Mouse (Mus musculus) mouse embryonic stem cell (cell line): ENCODE results near the gene Stam.
"Not testable (repeated sequence)": the region's sequence is repeated elsewhere in the genome, so short reads cannot be mapped to it uniquely, and the experiment has no call there.

Experiments
- in situ Hi-C, 2 experiments: fragments of 300-500 bp; cut with MboI; formaldehyde crosslinking; loops; 1 replicate in 1 of 2; 3 replicates in 1 of 2; pipeline ENCODE4 v1.14.3; 2019 to 2020; ENCODE audit warnings: low sequenced_read_pairs in 2 of 2, low pct_unique_long_range_greater_than_20kb in 1 of 2, mixed read lengths in 1 of 2; ENCODE audit not compliant: unreplicated experiment in 1 of 2

Stam gene

DNA sequence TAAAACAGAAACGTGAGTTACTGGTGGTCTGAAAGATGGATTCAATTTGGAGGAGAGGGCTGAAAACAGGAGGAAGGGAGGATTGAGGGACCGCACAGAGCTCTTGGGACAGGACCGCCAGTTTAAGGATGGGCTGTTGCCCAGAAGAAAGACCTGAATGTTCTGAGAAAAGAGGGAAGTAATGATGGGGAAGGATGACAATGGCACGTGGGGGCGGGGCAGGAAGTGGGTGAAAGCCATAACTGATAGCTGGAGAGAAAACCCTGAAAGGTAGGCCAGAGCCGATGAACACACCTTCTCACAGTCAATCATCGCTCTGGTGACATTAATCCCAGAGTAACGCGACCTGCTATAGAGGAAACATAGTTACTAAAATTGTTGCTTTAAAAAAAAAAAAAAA lies 4.6 kb downstream of the Stam start:
- in situ Hi-C loops: not testable (repeated sequence)

DNA sequence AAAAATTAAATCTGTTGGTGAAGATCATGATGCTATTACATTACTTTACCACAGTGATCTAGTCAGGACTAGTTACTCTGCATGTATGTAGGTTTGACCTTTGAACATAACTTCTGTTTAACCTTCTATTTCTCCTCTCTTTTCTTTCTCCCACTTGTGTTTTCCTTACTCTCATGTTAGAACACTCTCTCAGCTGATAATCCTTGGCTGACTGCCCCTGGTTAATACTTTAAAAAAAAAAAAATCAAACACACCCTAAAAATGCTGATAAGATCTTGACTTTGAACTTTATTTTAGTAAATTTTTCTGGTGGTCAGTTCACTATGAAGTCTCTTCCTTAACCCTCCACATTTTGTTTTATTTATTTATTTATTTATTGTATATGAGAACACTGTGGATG lies 26.6 kb downstream of the Stam start:
- in situ Hi-C loops: no loop called here

DNA sequence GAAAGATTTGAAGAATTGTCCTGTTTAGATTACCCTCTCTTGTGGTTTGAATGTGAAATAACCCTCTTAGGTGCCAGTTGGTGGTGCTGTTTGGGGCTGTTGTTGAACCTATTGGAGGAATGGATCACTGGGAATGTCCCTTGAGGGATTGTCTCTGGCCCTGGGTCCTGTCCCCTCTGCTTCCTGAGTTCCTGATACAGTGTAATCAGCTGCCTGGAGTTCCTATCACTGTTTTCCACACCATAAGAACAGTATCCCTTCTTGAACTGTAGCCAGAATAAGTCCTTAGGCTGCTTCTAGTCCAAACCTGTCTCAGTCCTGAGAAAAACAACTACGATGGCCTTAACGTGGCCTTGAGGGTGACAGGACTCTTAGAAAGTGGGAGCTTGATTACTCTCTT lies 28.7 kb downstream of the Stam start:
- in situ Hi-C loops: no loop called here

DNA sequence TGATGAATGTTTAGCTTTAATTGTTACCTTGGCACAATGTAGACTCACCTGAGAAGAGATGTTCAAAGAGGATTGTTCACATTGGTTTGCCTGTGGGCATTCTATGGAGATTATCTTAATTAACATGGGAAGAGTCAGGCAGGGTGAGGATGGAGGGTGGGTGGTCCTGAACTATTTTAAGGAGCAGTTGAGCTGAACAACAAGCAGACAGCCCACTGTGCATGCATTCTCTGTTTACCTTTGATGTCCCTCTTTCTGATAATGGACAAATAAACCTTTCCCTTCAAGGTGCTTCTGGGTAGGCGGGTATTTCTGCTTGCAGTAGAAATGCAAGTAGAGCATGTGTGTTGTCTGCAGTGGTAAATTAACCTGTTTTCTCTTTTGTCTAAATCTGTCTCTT lies 30.0 kb downstream of the Stam start:
- in situ Hi-C loops: no loop called here

DNA sequence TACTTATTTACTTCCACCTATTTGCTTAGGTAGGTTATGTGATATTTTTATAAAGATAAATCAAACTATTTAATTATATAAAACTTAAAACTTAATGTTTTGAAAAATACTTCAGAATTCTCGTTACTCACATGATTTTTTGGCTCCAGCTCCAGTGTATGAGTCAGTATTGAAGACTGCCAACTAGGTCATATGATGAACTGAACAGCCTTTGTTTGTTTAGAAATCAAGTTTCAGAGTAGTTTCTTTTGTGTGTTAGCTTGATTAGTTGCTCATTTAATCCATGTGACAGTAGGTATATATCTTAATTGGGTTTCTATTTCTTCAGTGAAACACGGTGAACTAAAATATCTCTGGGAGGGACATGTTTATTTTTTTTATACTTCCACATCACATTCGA lies 33.8 kb downstream of the Stam start:
- in situ Hi-C loops: no loop called here

DNA sequence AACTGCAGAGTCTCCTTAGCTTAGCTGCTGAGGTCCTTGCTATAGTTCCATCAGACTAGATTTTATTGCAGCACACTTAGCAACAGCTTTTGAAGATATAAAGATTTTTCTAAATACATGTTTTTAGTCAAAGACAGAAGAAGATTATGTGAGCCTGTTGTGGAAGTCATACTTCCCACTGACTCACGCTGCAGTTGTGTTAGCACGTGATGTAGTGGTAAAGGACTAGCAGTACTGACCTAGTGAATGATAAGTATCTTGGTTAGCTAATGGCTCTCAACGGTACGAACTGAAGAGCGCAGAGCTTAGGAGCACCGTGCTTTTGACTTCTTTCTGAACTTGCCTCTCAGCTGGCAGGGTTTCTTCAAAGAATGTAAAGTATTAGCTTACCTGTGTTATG lies 52.5 kb downstream of the Stam start:
- in situ Hi-C loops: no loop called here

DNA sequence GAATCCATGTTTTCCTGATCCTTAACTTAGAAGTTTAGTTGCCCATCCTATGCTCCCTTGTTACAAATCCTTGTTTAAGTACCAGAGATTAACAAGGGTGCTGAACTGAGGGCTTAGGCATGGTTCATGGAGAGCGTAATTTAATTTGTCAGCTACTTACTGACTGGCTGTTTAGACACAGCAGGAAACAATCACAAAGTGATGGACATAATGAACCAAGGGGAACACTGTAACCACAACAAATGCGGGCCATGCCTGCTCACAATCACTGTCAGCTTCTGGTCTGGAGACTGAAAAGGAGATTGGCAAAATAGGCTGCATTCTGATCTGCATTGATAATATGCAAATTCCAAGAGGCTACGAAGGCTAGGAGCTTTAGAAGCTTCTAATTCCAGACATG lies 53.7 kb downstream of the Stam start:
- in situ Hi-C loops: no loop called here

DNA sequence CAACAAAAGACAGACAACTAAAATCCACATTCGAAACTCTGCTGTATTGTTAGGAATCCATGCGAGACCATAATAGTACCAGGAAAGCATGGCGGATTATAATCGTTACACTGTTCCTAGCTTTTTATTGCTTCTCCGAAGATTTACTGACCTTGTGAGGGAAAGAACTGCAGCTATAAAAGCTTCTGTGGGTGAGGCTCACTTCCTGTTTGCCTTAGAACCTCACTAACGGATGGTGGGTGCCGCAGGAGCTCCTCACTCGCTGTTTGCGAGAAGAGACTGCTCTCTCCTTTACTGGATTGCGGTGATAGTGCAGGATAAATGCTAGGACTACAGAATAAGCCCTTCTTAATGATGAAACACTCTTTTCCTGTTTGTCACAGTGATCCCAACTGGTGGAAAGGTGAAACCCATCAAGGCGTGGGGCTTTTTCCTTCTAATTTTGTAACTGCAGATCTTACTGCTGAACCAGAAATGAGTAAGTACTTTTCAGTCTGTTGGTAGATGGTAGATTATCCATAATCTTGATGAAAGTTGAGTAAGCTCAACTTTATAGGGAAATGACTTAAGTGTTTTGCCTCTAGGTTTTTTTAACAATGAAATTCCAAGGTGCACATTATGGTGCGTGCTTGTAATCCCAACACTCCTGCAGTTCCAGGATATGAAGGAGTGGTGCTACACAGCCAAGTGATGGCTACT lies 56.9 kb downstream of the Stam start:
- in situ Hi-C loops: no loop called here

DNA sequence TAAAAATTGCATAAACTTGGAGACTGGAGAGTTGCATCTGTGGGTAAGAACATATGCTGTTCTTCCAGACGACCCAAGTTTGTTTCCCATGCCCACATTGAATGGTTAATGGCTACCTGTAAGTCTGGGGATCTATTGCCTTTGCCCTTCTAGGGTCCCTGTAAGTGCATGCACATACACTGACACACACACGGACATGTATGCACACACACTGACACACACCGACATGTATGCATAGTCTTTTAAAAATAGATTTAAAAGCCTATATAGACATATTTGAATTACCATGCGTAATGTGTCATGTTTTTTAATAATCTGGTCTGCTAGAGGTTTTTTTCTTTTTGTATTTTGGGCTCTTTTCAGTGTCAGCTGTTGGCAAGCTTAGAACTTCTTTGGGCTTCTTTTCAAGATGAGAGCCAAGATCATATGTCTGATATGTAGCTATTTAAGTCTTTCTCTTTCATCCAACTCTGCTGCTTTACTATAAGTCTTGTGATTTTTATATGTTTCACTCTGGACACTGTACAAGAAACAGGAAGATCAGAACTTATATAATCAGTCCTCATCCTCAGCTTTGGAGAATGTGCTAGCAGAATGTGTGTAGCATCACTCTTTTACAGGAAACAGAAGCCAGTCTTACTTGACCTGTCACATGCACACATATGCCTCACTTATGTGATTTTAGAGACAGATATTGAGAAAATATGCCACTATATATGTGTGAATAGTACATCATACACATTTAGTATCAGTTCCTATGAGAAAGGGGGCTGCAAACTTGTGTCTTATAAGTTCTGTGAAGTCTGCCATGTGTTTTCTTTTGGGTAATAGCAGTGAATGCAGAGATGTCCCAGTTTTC lies 58.8 kb downstream of the Stam start:
- in situ Hi-C loops: no loop called here

DNA sequence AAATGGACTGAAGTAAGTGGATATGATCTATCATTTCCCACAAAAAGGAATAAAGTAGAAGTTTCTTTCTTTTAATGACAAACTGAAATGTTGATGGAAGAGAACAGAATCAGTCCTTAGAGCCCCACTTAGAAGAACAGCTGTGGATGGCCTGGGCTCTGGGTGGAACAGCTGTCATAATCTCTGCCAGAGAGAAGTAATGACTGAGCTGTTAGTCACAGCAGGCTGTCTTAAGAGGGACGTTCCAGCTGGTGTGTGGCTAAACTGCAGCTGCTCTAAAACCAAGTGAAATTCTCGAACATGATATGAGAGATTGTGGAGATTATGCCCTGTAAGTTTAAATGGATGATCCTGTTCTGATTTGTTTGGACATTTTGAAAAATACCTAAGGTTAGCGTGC lies 63.0 kb downstream of the Stam start:
- in situ Hi-C loops: no loop called here

DNA sequence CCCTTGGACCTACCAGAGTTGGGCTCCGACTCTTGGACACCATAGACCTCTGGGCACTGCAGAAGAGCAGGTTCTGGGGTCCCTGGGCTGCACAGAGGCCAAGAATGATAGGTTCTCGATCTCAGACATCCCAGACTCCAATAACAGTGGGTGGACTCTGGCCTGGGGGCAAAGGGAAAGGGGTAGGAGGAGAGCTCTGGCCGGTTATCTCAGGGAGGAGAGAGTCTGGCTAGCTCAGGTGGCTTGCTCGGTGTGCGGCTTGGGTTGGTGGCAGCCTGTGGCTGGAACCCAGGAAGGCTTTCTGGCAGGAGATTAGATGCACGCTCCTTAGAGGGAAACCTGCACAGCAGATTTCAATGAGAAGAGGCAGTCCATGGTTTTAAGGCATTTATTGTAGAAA lies 65.7 kb downstream of the Stam start:
- in situ Hi-C loops: no loop called here

DNA sequence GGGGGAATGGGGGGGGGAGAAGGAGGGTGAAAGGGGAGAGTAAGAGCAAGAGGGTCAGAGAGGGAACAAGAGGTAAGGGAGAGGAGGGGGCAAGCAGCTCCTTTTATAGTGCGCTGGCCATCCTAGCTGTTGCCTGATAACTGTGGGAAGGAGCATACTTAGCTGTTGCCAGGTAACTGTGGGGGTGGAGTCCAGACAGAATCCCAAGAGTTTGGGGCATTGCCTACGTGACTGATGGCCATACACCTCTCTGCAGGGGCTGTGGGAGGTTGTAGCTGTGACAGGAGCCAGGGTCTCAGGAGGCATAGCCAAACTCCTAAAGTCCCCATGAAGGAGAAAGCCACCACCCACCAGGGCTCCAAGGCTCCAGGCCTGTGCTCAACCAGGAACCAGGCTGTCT lies 66.1 kb downstream of the Stam start:
- in situ Hi-C loops: no loop called here

DNA sequence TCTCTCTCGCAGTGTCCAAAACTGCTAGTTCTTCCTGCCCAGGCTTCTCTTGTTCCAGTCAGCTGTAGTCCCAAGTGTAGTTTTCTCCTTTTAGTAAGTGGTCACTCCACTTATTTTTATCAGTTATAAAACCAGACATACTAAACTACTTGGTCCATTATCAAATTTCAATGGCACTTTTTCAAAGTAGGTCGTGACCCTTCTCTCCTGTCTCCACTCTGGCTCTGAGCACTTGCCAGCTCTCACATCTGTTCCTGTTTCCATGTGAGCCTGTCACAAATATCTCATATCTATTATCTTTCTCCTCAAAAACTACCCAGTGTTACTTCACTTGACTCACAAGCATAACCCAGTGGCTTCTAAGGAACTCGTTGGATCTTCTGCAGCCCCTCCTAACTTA lies 71.4 kb downstream of the Stam start:
- in situ Hi-C loops: no loop called here

DNA sequence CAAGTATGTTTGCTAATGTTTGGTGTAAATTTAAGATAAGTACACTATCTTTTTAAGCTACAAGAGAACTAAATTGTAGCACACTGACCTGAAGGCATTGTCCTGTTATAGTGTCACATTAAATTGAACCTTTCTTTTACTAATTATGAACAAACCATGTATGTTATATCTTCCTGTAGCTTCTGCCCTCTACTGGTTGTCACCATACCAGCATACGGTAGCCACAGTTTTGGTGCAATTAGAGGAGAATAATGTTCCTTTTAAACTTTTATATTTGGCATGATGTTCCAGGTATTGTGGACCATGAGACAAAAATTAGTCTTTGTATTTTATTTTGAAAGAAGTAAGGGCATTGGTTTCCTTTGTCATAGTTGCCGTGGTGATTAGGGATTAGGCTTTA lies 73.0 kb downstream of the Stam start:
- in situ Hi-C loops: no loop called here

DNA sequence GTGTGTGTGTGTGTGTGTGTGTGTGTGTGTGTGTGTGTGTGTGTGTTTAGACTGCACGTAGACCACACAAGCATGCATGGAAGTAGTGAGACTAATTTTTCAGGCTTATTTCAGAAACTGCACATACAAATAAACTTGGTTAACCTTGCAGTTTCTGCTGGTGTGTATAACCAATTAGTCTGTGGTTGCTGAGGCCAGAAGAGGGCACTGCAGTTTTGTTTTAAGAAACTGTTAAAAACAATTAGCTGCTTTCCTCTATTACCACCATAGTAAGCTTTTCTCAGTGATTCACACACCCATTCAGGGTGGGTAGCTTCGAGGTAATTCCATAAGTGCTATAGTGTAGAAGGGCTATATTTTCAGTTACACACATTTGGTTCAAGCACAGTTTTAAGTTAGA lies 76.9 kb downstream of the Stam start:
- in situ Hi-C loops: no loop called here

DNA sequence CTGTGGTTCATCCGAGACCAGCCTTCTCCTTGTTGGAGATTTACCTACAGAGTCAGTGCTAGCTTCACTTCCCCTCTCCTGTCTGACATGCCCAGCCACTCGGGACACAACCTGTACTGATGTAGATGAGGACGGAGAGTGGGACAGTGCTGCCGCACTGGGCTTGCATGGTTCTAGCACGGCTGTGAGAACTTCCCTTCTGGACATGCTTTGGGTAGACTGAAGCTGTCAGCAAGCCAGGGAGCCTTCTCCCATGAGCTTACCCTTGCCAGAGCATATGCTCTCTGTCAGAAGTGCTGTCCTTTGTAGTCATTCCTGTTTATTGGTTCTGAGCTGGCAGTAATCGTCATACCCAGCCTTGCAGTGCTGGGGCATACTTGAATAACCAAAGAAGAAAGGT lies 78.0 kb downstream of the Stam start:
- in situ Hi-C loops: no loop called here

DNA sequence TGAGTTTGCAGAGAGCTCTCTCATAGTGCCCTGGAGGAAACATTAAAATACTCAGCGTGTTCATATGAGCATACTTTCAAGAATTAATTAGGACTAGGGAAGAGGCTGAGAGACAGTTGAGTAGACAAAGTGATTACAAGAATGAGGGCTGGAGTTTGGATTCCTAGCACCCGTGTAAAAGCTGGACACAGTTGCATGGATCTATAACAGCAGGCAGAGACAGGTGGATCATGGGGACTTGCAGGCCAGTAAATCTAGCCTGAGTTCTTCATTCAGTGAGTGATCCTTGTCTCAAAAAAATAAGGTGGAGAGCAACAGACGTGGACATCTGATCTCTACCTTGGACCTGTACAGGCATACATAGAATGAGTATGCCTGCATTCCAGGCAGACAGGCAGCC lies 85.1 kb downstream of the Stam start:
- in situ Hi-C loops: no loop called here

DNA sequence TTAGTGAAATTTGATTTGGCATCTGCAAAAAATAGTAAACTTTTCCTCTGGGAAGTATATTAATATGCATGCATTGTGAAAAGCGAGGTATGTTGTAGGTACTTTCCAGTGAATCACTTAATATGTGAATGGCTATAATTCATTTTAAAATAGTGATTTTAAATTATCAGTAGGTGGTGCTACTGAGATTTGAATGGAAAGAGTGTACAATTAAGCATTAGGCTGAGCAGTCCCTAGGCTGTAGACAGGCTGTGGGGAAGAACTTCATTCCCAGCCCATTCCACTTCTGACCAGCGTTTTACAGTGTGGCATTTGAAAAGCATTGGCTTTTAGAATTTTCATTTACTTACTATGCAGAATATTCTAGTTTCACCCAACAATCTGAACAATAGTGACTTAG lies 85.9 kb downstream of the Stam start:
- in situ Hi-C loops: no loop called here

DNA sequence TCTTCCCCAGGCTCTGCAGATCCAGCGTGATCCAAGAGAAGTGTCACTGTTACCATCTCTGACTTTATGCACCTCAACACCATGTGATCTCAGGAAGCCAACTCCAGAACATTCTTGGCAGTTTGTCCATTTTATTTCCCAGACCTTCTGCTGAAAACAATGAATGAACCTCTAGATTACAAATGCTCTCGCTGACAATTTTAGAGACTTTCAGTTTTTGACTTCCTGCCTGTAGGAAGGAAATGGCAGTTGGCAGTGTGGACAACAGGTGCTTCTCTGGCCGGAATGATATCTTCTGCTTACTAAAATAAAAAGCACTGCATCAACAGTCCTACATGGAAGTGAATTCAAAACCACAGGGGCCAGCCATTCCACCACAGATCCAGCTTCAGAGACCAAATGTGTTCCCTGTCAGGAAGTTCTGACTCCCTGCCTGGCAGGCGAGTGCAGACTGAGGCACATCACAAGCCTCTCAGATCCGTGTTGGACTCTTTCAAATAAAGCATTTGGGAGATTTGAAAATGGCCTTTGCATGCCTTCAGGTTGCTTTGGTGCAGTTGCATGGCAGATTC lies 90.6 kb downstream of the Stam start:
- in situ Hi-C loops: no loop called here

DNA sequence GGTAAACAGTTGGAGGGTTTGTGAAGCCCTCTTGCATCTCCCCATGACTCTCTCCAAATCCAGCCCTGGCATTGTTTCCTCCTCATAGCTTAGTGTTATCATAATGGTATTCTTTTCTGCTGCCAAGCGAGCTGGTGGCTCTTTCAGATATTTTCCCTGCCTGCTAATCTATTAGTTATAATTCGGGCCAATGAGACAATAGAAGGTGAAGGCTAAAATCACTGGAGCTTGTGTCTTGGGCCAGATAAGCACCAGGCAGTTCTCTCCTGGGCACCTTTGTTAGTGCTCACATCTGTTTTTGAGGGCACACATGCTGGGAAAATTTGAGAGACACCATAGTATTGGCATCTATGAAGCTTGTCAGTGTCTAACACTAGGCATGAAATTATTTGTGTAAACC lies 91.2 kb downstream of the Stam start:
- in situ Hi-C loops: no loop called here
